Mouse (Mus musculus): ENCODE data around the gene Fggy. TPM values are rescaled to one million over a fixed set of nuclear protein-coding genes. Genes with fewer than 3 reads are reported as not detected.

The Fggy gene
- polyA plus RNA-seq, 1 experiment, result 22.2 TPM

DNA sequence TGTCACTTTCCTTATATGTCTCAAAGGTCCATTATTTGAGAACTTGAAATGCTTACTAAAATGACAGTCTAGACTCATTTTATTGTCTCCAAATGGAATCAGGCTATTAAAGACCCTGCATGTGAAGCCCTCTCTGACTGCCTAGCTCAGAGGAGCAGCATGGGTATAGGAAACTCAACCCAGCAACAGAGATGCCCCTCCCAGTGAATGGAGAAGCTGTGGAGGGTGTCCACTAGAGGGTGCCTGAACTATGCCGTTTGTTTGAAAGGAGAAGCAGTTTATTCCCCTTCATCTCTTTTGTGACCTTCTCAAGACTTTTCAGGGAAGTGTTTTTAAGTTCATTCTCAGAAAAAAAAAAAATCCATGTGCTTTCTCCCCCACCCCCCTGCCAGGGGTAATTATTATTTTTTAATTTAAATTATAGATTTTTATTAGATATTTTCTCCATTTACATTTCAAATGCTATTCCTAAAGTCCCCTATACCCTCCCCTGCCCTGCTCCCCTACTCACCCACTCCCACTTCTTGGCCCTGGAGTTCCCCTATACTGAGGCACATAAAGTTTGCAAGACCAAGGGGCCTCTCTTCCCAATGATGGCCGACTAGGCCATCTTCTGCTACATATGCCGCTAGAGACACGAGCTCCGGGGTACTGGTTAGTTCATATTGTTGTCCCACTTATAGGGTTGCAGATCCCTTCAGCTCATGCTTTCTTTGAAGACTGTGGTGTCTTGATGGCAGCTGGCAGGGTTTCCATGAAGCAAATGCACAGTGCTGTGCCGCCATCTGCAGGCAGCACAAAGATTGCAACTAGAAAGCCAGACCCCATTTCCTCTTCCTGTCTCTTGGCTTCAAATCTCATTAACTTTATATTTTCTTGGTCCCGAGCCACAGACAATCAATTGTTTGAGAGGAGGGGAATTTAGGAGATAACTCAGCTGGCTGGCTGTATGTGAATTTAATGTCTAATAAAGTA is 367.2 kb downstream of the Fggy start:
- TF ChIP-seq EP300 (IDR thresholded peaks at IDR 0.05; ENCODE audit: insufficient read depth, low read depth, low read length) (no peak), POLR2A (IDR thresholded peaks at IDR 0.05; ENCODE audit: insufficient read depth, low read length) (no peak), CTCF (IDR thresholded peaks at IDR 0.05; ENCODE audit: low read depth, low read length) (peak; percentile 80)
- H3K9me3 ChIP-seq (replicated peaks; ENCODE audit: control insufficient read depth, insufficient read depth, low read length, poor library complexity, severe bottlenecking), result no peaks in the 10 kb centered on the region
- no peaks in the 10 kb centered on the region for H3K4me1 ChIP-seq (ENCODE audit: control insufficient read depth, insufficient read depth, low read length)

DNA sequence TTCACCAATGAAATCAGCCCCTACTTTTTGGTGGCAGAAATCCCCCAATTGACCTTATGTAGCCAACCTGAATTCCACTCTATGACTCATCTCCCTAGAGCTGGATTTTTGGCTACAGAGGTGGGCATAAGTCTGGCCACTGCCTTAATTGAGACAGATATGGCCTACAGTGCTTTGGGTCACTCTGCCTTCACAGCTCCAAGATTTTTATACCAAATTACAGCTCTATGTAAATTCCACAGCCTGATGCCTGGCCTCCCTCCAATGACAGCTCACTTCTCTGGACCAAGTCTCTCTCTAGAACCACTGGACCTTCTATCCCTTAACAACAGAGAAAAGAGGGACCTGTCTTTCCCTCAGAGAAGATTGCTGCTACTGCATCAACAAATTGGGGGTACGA is 371.5 kb downstream of the Fggy start:
- Histone ChIP-seq H3K4me3 (ENCODE audit: low read depth, low read length) (no peak overlapping the region), H3K9me3 (replicated peaks; ENCODE audit: control insufficient read depth, insufficient read depth, low read length, poor library complexity, severe bottlenecking) (no peaks in the 10 kb centered on the region), H3K4me1 (ENCODE audit: control insufficient read depth, insufficient read depth, low read length) (no peaks in the 10 kb centered on the region), H3K36me3 (ENCODE audit: control insufficient read depth, insufficient read depth, low read length, poor library complexity, severe bottlenecking) (no peaks in the 10 kb centered on the region), H3K27me3 (ENCODE audit: control insufficient read depth, insufficient read depth, low read length, poor library complexity, severe bottlenecking) (no peaks in the 10 kb centered on the region), H3K27ac (ENCODE audit: insufficient read depth, low read length) (no peak overlapping the region), H3K9ac (ENCODE audit: low read depth, poor library complexity, severe bottlenecking) (no peak overlapping the region)
- TF ChIP-seq CTCF (IDR thresholded peaks at IDR 0.05; ENCODE audit: low read depth, low read length) (no peak), EP300 (IDR thresholded peaks at IDR 0.05; ENCODE audit: insufficient read depth, low read depth, low read length) (no peak), POLR2A (IDR thresholded peaks at IDR 0.05; ENCODE audit: insufficient read depth, low read length) (no peak)

More for the DNA sequence above, 367.2 kb downstream of the Fggy start:
- Histone ChIP-seq H3K9ac (ENCODE audit: low read depth, poor library complexity, severe bottlenecking) (no peak overlapping the region), H3K36me3 (ENCODE audit: control insufficient read depth, insufficient read depth, low read length, poor library complexity, severe bottlenecking) (no peaks in the 10 kb centered on the region), H3K4me3 (ENCODE audit: low read depth, low read length) (no peak overlapping the region), H3K27ac (ENCODE audit: insufficient read depth, low read length) (no peak overlapping the region), H3K27me3 (ENCODE audit: control insufficient read depth, insufficient read depth, low read length, poor library complexity, severe bottlenecking) (no peaks in the 10 kb centered on the region)

DNA sequence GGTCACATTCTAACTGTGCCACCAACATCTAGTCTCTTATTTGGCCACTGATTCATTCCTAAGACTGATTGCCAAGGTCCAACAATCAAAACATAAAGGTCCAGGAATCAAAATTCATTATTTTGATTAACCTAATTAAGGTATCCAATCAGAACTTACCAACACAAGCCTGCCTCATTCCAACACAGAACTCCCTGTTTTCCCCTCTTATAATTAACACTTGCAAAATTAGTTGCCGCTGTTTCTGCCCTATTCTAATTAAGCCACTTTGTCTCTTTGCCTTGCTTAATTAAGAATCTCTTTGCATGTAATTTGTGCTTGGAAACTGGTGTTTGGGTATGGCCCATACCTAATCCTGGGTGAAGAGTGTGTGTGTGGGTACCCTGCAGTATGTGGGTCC is 372.6 kb downstream of the Fggy start:
- Histone ChIP-seq H3K27ac (ENCODE audit: insufficient read depth, low read length) (no peak overlapping the region), H3K9ac (ENCODE audit: low read depth, poor library complexity, severe bottlenecking) (no peak overlapping the region), H3K27me3 (ENCODE audit: control insufficient read depth, insufficient read depth, low read length, poor library complexity, severe bottlenecking) (no peaks in the 10 kb centered on the region), H3K4me1 (ENCODE audit: control insufficient read depth, insufficient read depth, low read length) (no peaks in the 10 kb centered on the region), H3K36me3 (ENCODE audit: control insufficient read depth, insufficient read depth, low read length, poor library complexity, severe bottlenecking) (no peaks in the 10 kb centered on the region), H3K9me3 (replicated peaks; ENCODE audit: control insufficient read depth, insufficient read depth, low read length, poor library complexity, severe bottlenecking) (no peaks in the 10 kb centered on the region), H3K4me3 (ENCODE audit: low read depth, low read length) (no peak overlapping the region)
- no peak for TF ChIP-seq EP300 (IDR thresholded peaks at IDR 0.05; ENCODE audit: insufficient read depth, low read depth, low read length)
- TF ChIP-seq CTCF (IDR thresholded peaks at IDR 0.05; ENCODE audit: low read depth, low read length), result no peak
- TF ChIP-seq POLR2A (IDR thresholded peaks at IDR 0.05; ENCODE audit: insufficient read depth, low read length), result no peak

DNA sequence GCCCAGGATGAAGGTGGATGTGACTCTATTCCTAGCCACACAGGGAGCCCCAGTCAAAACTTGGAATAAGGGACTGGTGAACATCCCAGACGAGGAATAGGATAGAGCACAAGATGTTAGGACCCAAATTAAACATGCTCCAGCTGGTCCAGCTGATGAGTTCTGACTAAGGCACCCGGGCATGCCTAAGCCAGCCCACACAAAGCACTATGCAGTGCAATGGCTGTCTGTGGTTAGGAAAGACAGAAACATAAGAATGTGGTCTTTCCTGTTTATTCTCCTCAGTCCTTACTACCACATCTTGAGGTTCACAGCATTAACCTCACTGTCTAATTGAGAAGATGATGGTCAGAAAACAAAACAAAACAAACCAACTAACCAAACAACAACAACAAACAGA is 374.0 kb downstream of the Fggy start:
- no peak overlapping the region for H3K4me3 ChIP-seq (ENCODE audit: low read depth, low read length)

DNA sequence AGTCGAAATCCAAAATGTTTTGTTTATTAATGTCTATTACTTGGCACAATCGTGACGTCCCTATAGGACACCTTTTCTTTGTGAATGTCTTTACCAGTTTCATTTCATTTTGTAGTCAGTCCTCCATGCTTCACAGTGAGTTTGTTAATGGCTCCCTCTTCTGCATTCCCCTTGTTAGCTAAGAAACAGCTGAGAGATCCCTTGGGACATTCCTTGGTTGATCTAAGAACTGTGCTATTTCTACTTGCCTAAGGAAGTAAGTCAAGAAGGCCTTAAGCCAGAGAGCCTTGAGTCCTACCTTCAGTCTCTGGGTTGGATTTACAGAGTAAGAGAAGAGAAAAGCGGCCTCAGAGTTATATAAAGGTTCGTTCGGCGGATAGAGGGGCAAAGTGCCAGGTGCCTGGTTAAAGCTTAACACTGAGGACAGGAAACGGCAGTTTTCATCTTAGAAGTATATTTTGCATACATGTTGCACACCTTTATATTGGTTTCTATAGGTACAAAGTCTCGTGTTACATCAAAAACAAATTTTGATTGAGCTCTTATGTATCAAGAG is 376.6 kb downstream of the Fggy start:
- no peak for TF ChIP-seq POLR2A (IDR thresholded peaks at IDR 0.05; ENCODE audit: insufficient read depth, low read length)
- no peak for TF ChIP-seq EP300 (IDR thresholded peaks at IDR 0.05; ENCODE audit: insufficient read depth, low read depth, low read length)
- TF ChIP-seq CTCF (IDR thresholded peaks at IDR 0.05; ENCODE audit: low read depth, low read length), result no peak
- H3K27ac ChIP-seq (ENCODE audit: insufficient read depth, low read length), result no peak overlapping the region
- H3K9ac ChIP-seq (ENCODE audit: low read depth, poor library complexity, severe bottlenecking), result no peak overlapping the region

More for the DNA sequence above, 374.0 kb downstream of the Fggy start:
- H3K4me1 ChIP-seq (ENCODE audit: control insufficient read depth, insufficient read depth, low read length), result no peaks in the 10 kb centered on the region
- no peaks in the 10 kb centered on the region for H3K9me3 ChIP-seq (replicated peaks; ENCODE audit: control insufficient read depth, insufficient read depth, low read length, poor library complexity, severe bottlenecking)
- H3K27me3 ChIP-seq (ENCODE audit: control insufficient read depth, insufficient read depth, low read length, poor library complexity, severe bottlenecking), result no peaks in the 10 kb centered on the region; the same call in 1 of the 2 replicates
- TF ChIP-seq EP300 (IDR thresholded peaks at IDR 0.05; ENCODE audit: insufficient read depth, low read depth, low read length), result no peak
- no peak for TF ChIP-seq CTCF (IDR thresholded peaks at IDR 0.05; ENCODE audit: low read depth, low read length)
- TF ChIP-seq POLR2A (IDR thresholded peaks at IDR 0.05; ENCODE audit: insufficient read depth, low read length), result no peak
- no peak overlapping the region for H3K27ac ChIP-seq (ENCODE audit: insufficient read depth, low read length)
- H3K36me3 ChIP-seq (ENCODE audit: control insufficient read depth, insufficient read depth, low read length, poor library complexity, severe bottlenecking), result no peaks in the 10 kb centered on the region
- no peak overlapping the region for H3K9ac ChIP-seq (ENCODE audit: low read depth, poor library complexity, severe bottlenecking)

More for the DNA sequence above, 376.6 kb downstream of the Fggy start:
- no peaks in the 10 kb centered on the region; the same call in 1 of the 2 replicates for H3K27me3 ChIP-seq (ENCODE audit: control insufficient read depth, insufficient read depth, low read length, poor library complexity, severe bottlenecking)
- H3K9me3 ChIP-seq (replicated peaks; ENCODE audit: control insufficient read depth, insufficient read depth, low read length, poor library complexity, severe bottlenecking), result no peaks in the 10 kb centered on the region
- H3K4me1 ChIP-seq (ENCODE audit: control insufficient read depth, insufficient read depth, low read length), result no peaks in the 10 kb centered on the region
- no peaks in the 10 kb centered on the region for H3K36me3 ChIP-seq (ENCODE audit: control insufficient read depth, insufficient read depth, low read length, poor library complexity, severe bottlenecking)
- no peak overlapping the region for H3K4me3 ChIP-seq (ENCODE audit: low read depth, low read length)

All from ES-Bruce4 (cell line).